Mouse (Mus musculus): ENCODE results near the gene Tsku.

DNA sequence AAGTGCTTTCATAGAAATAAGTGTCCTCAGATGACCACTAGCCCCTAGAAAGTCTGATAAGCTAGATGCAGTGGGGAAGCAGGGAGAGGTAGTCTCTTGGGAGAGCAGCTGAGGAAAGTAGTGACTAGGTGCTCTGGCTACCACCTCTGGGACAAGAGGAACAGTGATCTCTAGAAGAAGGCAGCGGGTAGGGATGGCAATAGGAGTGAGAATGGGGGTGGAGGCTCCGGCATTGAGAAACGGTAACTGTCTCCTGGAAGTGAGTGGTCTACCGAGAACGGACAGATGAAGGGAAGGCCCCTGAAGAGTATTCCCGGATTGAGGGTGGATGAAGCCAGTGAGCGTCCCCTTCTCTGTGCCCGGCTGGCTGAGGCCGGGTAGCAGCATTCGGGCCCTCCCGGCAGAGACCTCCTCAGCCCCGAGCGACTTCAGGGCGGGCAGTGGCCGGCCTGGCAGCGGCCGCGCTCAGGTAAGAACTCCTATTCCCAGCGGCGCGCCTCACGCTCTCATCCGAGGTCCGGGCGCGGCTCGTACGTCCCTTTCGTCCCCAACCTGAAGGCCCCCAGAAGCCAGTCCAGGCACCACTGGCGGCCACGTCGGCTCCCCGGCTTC is 52.4 kb downstream of the Tsku start:
- TF ChIP-seq CTCF (IDR thresholded peaks at IDR 0.05; ENCODE audit: low read depth) = no peak
- no peak for TF ChIP-seq EP300 (optimal IDR thresholded peaks at IDR 0.05)
